Comparison of ENCODE assay signal across 8 mouse cellular contexts in the genomic region with DNA sequence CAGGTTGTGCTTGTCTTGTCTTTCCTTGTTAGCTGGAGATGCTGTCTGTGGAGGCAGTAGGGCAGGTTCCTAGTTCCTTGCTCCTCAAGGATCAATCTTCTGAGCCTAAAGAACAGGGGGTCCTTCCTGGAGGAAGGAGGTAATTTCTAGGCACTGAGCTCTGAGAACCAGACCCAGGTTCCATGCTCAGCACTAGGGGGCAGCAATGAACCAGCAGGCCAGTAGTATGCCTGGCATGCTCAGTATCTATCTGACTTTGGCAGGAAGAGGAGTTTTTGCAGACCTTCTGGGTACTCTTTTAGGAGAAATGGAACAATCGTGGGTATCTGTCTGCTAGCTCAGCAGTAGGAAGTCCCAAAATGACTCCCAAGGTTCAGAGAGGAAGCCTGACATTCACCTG. TPM values are rescaled to one million over a fixed set of nuclear protein-coding genes. Genes with fewer than 3 reads are reported as not detected.
DNase-seq lines count a peak whose midpoint lies in the region; ATAC-seq and TF ChIP-seq lines count a peak whose summit lies in the region.

No protein-coding gene starts in this region.

- H3K36me3 ChIP-seq in embryonic facial prominence, embryonic 10.5 days (replicated peaks) = peaks cover 10% of the 10 kb centered on the region; the same call in 1 of the 2 replicates
- H3K36me3 ChIP-seq in kidney, embryonic 14.5 days (ENCODE audit: control insufficient read depth, insufficient read depth, low read length) = no peaks in the 10 kb centered on the region
- no peaks in the 10 kb centered on the region for H3K36me3 ChIP-seq in stomach, postnatal 0 days (ENCODE audit: control insufficient read depth, insufficient read depth, low read length)

- WGBS in embryonic facial prominence, embryonic 10.5 days = 20% methylated on average over 1 of the region's 1 CpGs
- 24% methylated on average over 1 of the region's 1 CpGs for WGBS in kidney, embryonic 14.5 days
- WGBS in stomach, postnatal 0 days = 7% methylated on average over 1 of the region's 1 CpGs

- no peak overlapping the region for H3K4me2 ChIP-seq in kidney, embryonic 14.5 days (replicated peaks; ENCODE audit: low read depth, low read length)
- no peak overlapping the region for H3K4me2 ChIP-seq in stomach, postnatal 0 days (replicated peaks; ENCODE audit: low read depth)

- no peak overlapping the region for H3K4me3 ChIP-seq in embryonic facial prominence, embryonic 10.5 days
- no peak overlapping the region for H3K4me3 ChIP-seq in kidney, embryonic 14.5 days (ENCODE audit: low read length)
- H3K4me3 ChIP-seq in stomach, postnatal 0 days (ENCODE audit: low read depth, low read length) = no peak overlapping the region

- no peaks in the 10 kb centered on the region for H3K9me3 ChIP-seq in embryonic facial prominence, embryonic 10.5 days
- H3K9me3 ChIP-seq in kidney, embryonic 14.5 days (ENCODE audit: control insufficient read depth, low read length) = no peaks in the 10 kb centered on the region
- H3K9me3 ChIP-seq in stomach, postnatal 0 days (ENCODE audit: control insufficient read depth, low read length) = no peaks in the 10 kb centered on the region

- 0 out of 2 replicates have a peak, but pooled peaks have one; percentile 63 for ATAC-seq in kidney, embryonic 14.5 days (ENCODE audit: low FRiP score, low TSS enrichment)
- peak; percentile 63 for ATAC-seq in stomach, postnatal 0 days (ENCODE audit: low FRiP score, low TSS enrichment)

- no peak overlapping the region for H3K9ac ChIP-seq in kidney, embryonic 14.5 days (ENCODE audit: low read depth, low read length)
- no peak overlapping the region for H3K9ac ChIP-seq in stomach, postnatal 0 days (ENCODE audit: low read length)

- H3K27ac ChIP-seq in embryonic facial prominence, embryonic 10.5 days (replicated peaks) = no peak overlapping the region
- H3K27ac ChIP-seq in kidney, embryonic 14.5 days (ENCODE audit: low read depth, low read length) = no peak overlapping the region
- no peak overlapping the region for H3K27ac ChIP-seq in stomach, postnatal 0 days (replicated peaks)

- TF ChIP-seq EP300 in stomach, postnatal 0 days (optimal IDR thresholded peaks at IDR 0.05) = no peak

- H3K4me1 ChIP-seq in embryonic facial prominence, embryonic 10.5 days = peaks cover 20% of the 10 kb centered on the region
- no peaks in the 10 kb centered on the region for H3K4me1 ChIP-seq in kidney, embryonic 14.5 days (ENCODE audit: control insufficient read depth, insufficient read depth, low read length)
- H3K4me1 ChIP-seq in stomach, postnatal 0 days (replicated peaks; ENCODE audit: control insufficient read depth, insufficient read depth) = no peaks in the 10 kb centered on the region

- peak; percentile 95 for TF ChIP-seq CTCF in stomach, postnatal 0 days (IDR thresholded peaks at IDR 0.05; ENCODE audit: low read depth)

- H3K27me3 ChIP-seq in embryonic facial prominence, embryonic 10.5 days (replicated peaks; ENCODE audit: low read depth, poor library complexity, severe bottlenecking) = no peaks in the 10 kb centered on the region
- H3K27me3 ChIP-seq in kidney, embryonic 14.5 days (ENCODE audit: control insufficient read depth, insufficient read depth, low read length) = no peaks in the 10 kb centered on the region
- no peaks in the 10 kb centered on the region for H3K27me3 ChIP-seq in stomach, postnatal 0 days (ENCODE audit: control insufficient read depth, insufficient read depth, low read length)

- peak; percentile 61 to 64 for DNase-seq in B cell, adult 2 months
- DNase-seq in adrenal gland, postnatal 14 days = peak; percentile 87
- DNase-seq in embryonic facial prominence, embryonic 10.5 days (ENCODE audit: low spot score) = peak; percentile 65
- peak; percentile 55 to 70 for DNase-seq in heart, adult 9 months (ENCODE audit: low spot score in 2 of 2)
- peak; percentile 86 for DNase-seq in liver
- peak; percentile 68 for DNase-seq in naive thymus-derived CD4-positive, alpha-beta T cell, adult 2 months (ENCODE audit: low read depth)
- DNase-seq in stomach, postnatal 0 days (ENCODE audit: low spot score) = peak; percentile 75

RNA-seq across cellular contexts. Expression of a gene that starts 8.0 kb away (rescaled TPM):
- total RNA-seq in adrenal gland, postnatal 14 days (2021) = 1.4 TPM in 2 replicates
- 0.63 and 1.2 TPM in 2 replicates for polyA plus RNA-seq in embryonic facial prominence, embryonic 10.5 days (2016; fragmentation: Nextera tagmentation; extraction: Ambion mirVana)
- 0.84 and 1.0 TPM in 2 replicates for polyA plus RNA-seq in kidney, embryonic 14.5 days (2014; fragmentation: Nextera tagmentation; extraction: Ambion mirVana)
- polyA plus RNA-seq in stomach, postnatal 0 days (2015; fragmentation: Nextera tagmentation; extraction: Ambion mirVana) = 0.24 and 0.36 TPM in 2 replicates

RNA-seq across cellular contexts. Expression of a gene that starts 33.4 kb away (rescaled TPM):
- total RNA-seq in adrenal gland, postnatal 14 days (2021) = 31.0 and 31.9 TPM in 2 replicates
- 52.7 and 54.5 TPM in 2 replicates for polyA plus RNA-seq in embryonic facial prominence, embryonic 10.5 days (2016; fragmentation: Nextera tagmentation; extraction: Ambion mirVana)
- polyA plus RNA-seq in kidney, embryonic 14.5 days (2014; fragmentation: Nextera tagmentation; extraction: Ambion mirVana) = 20.8 and 29.3 TPM in 2 replicates
- polyA plus RNA-seq in stomach, postnatal 0 days (2015; fragmentation: Nextera tagmentation; extraction: Ambion mirVana) = 12.7 and 14.2 TPM in 2 replicates
